Mouse (Mus musculus): ENCODE results near the gene Plk2.

Gene Plk2

GRCm38 (mm10) chr13:110406152-110406551, 11.3 kb downstream of the Plk2 start:
- no peak for DNase-seq (ENCODE audit: low read depth, low spot score)

GRCm38 (mm10) chr13:110412572-110413209, 17.8 kb downstream of the Plk2 start:
- no peak for DNase-seq (ENCODE audit: low read depth, low spot score)

GRCm38 (mm10) chr13:110418656-110419055, 23.8 kb downstream of the Plk2 start:
- no peak for DNase-seq (ENCODE audit: low read depth, low spot score)

- no peak for DNase-seq (ENCODE audit: low read depth, low spot score)
These were observed 24.8 kb downstream of the Plk2 start for GRCm38 (mm10) chr13:110419640-110420039.

GRCm38 (mm10) chr13:110422434-110422833, 27.6 kb downstream of the Plk2 start:
- DNase-seq (ENCODE audit: low read depth, low spot score) = no peak

- DNase-seq (ENCODE audit: low read depth, low spot score) = no peak
These were observed 30.8 kb downstream of the Plk2 start for GRCm38 (mm10) chr13:110425512-110426222.

GRCm38 (mm10) chr13:110431388-110431787, 36.5 kb downstream of the Plk2 start:
- no peak for DNase-seq (ENCODE audit: low read depth, low spot score)

GRCm38 (mm10) chr13:110432062-110432566, 37.3 kb downstream of the Plk2 start:
- no peak for DNase-seq (ENCODE audit: low read depth, low spot score)

GRCm38 (mm10) chr13:110432613-110433012, 37.8 kb downstream of the Plk2 start:
- no peak for DNase-seq (ENCODE audit: low read depth, low spot score)

GRCm38 (mm10) chr13:110436692-110437091, 41.8 kb downstream of the Plk2 start:
- no peak for DNase-seq (ENCODE audit: low read depth, low spot score)

- no peak for DNase-seq (ENCODE audit: low read depth, low spot score)
These were observed 43.8 kb downstream of the Plk2 start for GRCm38 (mm10) chr13:110438624-110439023.

GRCm38 (mm10) chr13:110444335-110444734, 49.5 kb downstream of the Plk2 start:
- no peak for DNase-seq (ENCODE audit: low read depth, low spot score)

GRCm38 (mm10) chr13:110444894-110445293, 50.0 kb downstream of the Plk2 start:
- no peak for DNase-seq (ENCODE audit: low read depth, low spot score)

- no peak for DNase-seq (ENCODE audit: low read depth, low spot score)
These were observed 51.6 kb downstream of the Plk2 start for GRCm38 (mm10) chr13:110446434-110446833.

GRCm38 (mm10) chr13:110450056-110450455, 55.2 kb downstream of the Plk2 start:
- no peak for DNase-seq (ENCODE audit: low read depth, low spot score)
